Mouse (Mus musculus) lung, postnatal 14 days (tissue): ENCODE results near the gene Tsga13.

Experiments used
- DNase-seq: peaks from one replicate; pipeline ENCODE4 v3.0.0; 2021

The Tsga13 gene

DNA sequence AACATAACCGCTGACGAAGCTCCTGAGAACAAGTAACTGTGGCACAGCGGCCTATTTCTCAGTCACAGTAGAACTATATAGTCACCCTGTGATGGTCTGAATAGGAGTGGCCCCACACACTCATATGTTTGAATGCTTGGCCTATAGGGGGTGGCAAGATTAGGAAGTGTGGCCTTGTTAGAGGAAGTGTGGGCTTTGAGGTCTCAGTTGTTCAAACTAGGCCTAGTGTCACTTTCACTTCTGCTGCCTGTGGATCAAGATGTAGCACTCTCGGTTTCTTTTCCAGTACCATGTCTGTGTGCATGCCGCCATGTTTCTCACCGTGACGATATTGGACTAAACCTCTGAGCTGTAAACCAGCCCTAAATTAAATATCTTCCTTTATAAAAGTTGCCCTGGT, 59.4 kb downstream of the Tsga13 start:
- no peak for DNase-seq

DNA sequence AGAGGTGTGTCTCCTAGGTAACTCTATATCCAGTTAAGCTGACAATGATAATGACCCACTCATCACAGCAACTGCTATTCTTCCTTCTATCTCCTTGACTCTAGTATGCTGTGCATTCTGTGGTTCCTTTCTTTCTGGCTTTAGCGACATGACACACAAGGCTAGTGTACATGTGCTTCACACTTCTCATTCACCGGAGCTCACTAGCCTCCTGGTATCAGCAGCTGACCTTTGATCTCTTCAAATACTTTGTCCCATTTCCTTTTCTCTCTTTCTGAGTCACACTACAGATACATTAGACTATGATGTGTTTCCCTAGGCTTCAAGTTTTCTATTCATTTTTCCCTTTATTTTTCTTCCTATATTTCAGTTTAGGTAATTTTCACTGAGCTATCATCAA, 60.2 kb downstream of the Tsga13 start:
- no peak for DNase-seq

DNA sequence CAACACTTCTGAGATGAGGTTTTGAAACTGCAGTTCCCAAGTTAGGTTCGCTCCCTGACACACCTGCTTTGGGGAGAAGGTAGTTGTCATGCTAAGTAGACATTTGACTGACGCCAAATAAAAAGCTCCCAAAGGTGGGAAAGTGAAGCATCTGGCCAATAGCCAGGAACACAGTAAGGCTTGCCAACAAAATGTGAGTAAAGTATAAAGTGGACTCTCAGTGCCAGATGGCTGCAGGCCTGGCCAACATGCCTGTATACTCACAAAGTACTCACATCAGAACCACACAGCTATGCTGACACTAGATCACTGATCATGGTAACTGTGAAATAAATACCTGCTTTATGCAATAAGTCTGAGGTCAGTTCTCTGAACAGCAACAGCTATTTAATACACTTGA, 65.6 kb downstream of the Tsga13 start:
- DNase-seq = peak; percentile 8
